Mouse (Mus musculus): ENCODE results near the gene Eif4e. TPM values are rescaled to one million over a fixed set of nuclear protein-coding genes. Genes with fewer than 3 reads are reported as not detected.

Eif4e gene
- polyA plus RNA-seq, 1 experiment from 2014 or later: 297 TPM

DNA sequence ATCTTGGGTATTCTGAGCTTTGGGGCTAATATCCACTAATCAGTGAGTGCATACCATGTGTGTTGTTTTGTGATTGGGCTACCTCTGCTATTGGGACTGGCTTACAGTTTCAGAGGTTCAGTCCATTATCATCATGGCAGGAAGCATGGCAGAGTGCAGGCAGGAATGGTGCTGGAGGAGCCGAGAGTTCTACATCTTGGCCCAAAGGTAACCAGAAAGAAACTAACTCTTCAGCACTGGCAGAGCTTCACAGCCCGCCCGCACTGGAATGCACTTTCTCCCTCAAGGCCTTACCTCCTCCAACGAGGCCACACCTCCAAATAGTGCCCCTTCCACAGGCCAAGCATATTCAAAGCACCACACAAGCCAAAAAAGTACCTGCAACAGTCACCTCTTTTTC lies 27.2 kb upstream of the Eif4e start:
- Histone ChIP-seq H3K9ac (no peak overlapping the region), H3K4me1 (no peaks in the 10 kb centered on the region), H3K27ac (no peak overlapping the region), H3K27me3 (no peaks in the 10 kb centered on the region), H3K36me3 (no peaks in the 10 kb centered on the region), H3K4me3 (no peak overlapping the region), H3K4me2 (no peak overlapping the region), H3K9me3 (no peaks in the 10 kb centered on the region)
- 50% methylated on average over 4 of the region's 4 CpGs for WGBS
- ATAC-seq (ENCODE audit: insufficient number of reproducible peaks, low FRiP score, low TSS enrichment, low read depth): no peak

DNA sequence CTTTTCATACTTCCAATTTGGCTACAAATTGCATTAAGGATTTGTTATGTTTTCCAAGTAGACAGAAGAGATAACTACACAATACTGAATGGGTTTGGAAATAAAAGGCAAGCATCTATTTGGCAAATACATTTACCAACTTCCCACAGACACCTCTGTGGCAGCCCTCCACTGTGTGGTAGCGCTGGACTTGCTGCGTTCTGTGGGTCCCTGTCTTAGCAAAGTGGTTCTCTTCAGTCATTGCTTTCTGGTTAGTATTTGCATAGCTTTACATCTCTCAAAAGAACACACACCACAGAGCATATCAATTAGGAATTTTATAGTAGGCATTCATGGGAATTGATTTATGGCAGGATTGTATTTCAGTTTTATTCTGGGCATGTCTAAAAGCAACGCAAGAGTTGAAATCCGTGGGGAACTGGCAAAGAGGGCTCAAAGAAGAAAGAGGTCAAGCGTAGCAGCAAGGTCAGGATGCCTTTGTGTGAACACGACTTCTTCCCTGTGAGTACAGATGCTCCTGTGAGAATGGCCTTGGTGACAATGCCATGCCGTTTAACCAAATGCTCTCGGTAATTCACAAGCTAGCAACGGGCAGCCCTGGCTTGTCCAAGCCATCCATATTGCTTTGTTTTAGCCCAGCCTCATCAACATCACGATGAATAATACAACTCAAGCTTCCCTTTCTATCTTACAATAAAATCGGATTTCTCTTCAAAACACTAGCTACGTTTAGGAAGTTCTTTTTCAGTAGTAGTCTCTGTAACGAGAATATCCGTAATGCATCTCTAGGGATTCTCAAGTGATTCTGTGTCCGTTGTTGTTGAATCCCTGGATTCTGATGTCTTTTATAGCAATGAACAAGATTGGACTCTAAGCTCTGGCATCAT lies 25.9 kb upstream of the Eif4e start:
- no peak overlapping the region for H3K9ac ChIP-seq
- ATAC-seq (ENCODE audit: insufficient number of reproducible peaks, low FRiP score, low TSS enrichment, low read depth): no peak
- no peaks in the 10 kb centered on the region for H3K27me3 ChIP-seq
- 64% methylated on average over 15 of the region's 15 CpGs for WGBS
- H3K4me2 ChIP-seq: no peak overlapping the region
- H3K36me3 ChIP-seq: no peaks in the 10 kb centered on the region
- H3K4me3 ChIP-seq: no peak overlapping the region
- H3K4me1 ChIP-seq: no peaks in the 10 kb centered on the region
- no peak overlapping the region for H3K27ac ChIP-seq
- no peaks in the 10 kb centered on the region for H3K9me3 ChIP-seq

DNA sequence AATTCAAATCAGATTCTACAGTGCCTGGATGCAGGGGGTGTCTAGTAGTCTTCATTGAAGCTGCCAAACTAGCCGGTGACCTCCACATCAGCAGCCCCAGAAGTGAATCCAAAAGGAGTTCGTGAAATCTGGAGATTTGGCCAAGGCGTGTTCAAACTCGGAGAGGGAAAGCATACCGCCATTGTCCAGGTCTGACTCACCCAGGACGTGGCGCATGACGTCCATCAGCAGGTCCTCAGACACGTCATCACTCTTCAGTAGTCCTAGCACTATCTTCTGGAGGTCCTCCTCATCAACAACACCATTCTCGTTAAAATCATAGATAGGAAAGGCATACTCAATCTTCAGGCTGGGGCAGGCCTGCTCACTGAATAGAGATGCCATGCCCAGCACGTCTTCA lies 22.2 kb upstream of the Eif4e start:
- no peak overlapping the region for H3K4me2 ChIP-seq
- H3K4me1 ChIP-seq: no peaks in the 10 kb centered on the region
- 87% methylated on average over 11 of the region's 11 CpGs for WGBS
- H3K27ac ChIP-seq: no peak overlapping the region
- H3K36me3 ChIP-seq: no peaks in the 10 kb centered on the region
- ATAC-seq (ENCODE audit: insufficient number of reproducible peaks, low FRiP score, low TSS enrichment, low read depth): no peak
- H3K9me3 ChIP-seq: no peaks in the 10 kb centered on the region
- H3K9ac ChIP-seq: no peak overlapping the region
- H3K27me3 ChIP-seq: no peaks in the 10 kb centered on the region
- no peak overlapping the region for H3K4me3 ChIP-seq

- no peak overlapping the region for H3K27ac ChIP-seq
- no peak overlapping the region for H3K9ac ChIP-seq
- H3K4me2 ChIP-seq: no peak overlapping the region
- H3K4me3 ChIP-seq: no peak overlapping the region
- H3K36me3 ChIP-seq: no peaks in the 10 kb centered on the region
- 55% methylated on average over 6 of the region's 6 CpGs for WGBS
- no peak for ATAC-seq (ENCODE audit: insufficient number of reproducible peaks, low FRiP score, low TSS enrichment, low read depth)
- no peaks in the 10 kb centered on the region for H3K9me3 ChIP-seq
- H3K27me3 ChIP-seq: no peaks in the 10 kb centered on the region
- H3K4me1 ChIP-seq: no peaks in the 10 kb centered on the region
Observed at GRCm38 (mm10) chr3:138506749-138507148, 19.2 kb upstream of the Eif4e start.

GRCm38 (mm10) chr3:138509581-138509980 lies 16.4 kb upstream of the Eif4e start:
- no peaks in the 10 kb centered on the region for H3K9me3 ChIP-seq
- H3K36me3 ChIP-seq: no peaks in the 10 kb centered on the region
- H3K4me1 ChIP-seq: 0 out of 2 replicates have a peak, but pooled peaks cover 2% of the 10 kb centered on the region
- H3K9ac ChIP-seq: no peak overlapping the region
- no peak overlapping the region for H3K4me2 ChIP-seq
- no peaks in the 10 kb centered on the region for H3K27me3 ChIP-seq
- ATAC-seq (ENCODE audit: insufficient number of reproducible peaks, low FRiP score, low TSS enrichment, low read depth): no peak
- no peak overlapping the region for H3K27ac ChIP-seq
- WGBS: 78% methylated on average over 2 of the region's 2 CpGs
- H3K4me3 ChIP-seq: no peak overlapping the region

DNA sequence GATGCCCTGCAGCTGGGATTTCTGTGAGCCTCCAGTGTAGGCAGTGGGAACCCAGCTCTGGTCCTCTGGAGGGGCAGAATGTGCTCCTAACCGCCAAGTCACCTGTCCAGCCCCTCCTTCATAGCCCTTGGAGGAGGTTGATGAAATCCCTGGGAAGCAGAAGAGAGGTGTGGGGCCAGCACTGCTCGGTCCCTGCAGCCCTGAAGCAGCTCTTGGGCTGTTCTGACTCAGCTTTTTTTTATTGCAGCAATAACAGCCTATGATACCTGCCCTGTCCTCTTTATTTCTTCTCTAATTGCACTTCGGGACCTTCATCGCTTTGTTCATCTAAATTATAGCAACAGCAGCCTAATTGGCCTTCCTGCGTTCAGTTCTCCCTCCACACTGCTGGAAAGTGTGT lies 15.5 kb upstream of the Eif4e start:
- ATAC-seq (ENCODE audit: insufficient number of reproducible peaks, low FRiP score, low TSS enrichment, low read depth): no peak
- WGBS: 40% methylated on average over 5 of the region's 5 CpGs
- Histone ChIP-seq H3K27ac (no peak overlapping the region), H3K4me2 (no peak overlapping the region), H3K9me3 (no peaks in the 10 kb centered on the region), H3K4me3 (no peak overlapping the region), H3K27me3 (no peaks in the 10 kb centered on the region), H3K9ac (no peak overlapping the region), H3K4me1 (0 out of 2 replicates have a peak, but pooled peaks cover 2% of the 10 kb centered on the region), H3K36me3 (no peaks in the 10 kb centered on the region)

- 38% methylated on average over 12 of the region's 12 CpGs for WGBS
- Histone ChIP-seq H3K4me2 (peak overlapping the region; percentile 20), H3K9ac (no peak overlapping the region), H3K27me3 (no peaks in the 10 kb centered on the region), H3K27ac (no peak overlapping the region), H3K36me3 (no peaks in the 10 kb centered on the region), H3K9me3 (no peaks in the 10 kb centered on the region), H3K4me1 (0 out of 2 replicates have a peak, but pooled peaks cover 2% of the 10 kb centered on the region), H3K4me3 (peak overlapping the region; percentile 14)
- no peak for ATAC-seq (ENCODE audit: insufficient number of reproducible peaks, low FRiP score, low TSS enrichment, low read depth)
Observed at GRCm38 (mm10) chr3:138513243-138513642, 12.7 kb upstream of the Eif4e start.

- H3K36me3 ChIP-seq: no peaks in the 10 kb centered on the region
- H3K4me1 ChIP-seq: 0 out of 2 replicates have a peak, but pooled peaks cover 2% of the 10 kb centered on the region
- H3K9me3 ChIP-seq: no peaks in the 10 kb centered on the region
- 76% methylated on average over 3 of the region's 3 CpGs for WGBS
- no peak overlapping the region for H3K4me2 ChIP-seq
- no peak for ATAC-seq (ENCODE audit: insufficient number of reproducible peaks, low FRiP score, low TSS enrichment, low read depth)
- H3K27me3 ChIP-seq: no peaks in the 10 kb centered on the region
- H3K9ac ChIP-seq: no peak overlapping the region
- H3K4me3 ChIP-seq: no peak overlapping the region
- H3K27ac ChIP-seq: no peak overlapping the region
Observed at GRCm38 (mm10) chr3:138514749-138515148, 11.2 kb upstream of the Eif4e start.

GRCm38 (mm10) chr3:138515656-138516370 lies 10.2 kb upstream of the Eif4e start:
- Histone ChIP-seq H3K4me2 (no peak overlapping the region), H3K36me3 (no peaks in the 10 kb centered on the region), H3K27me3 (no peaks in the 10 kb centered on the region), H3K9me3 (no peaks in the 10 kb centered on the region), H3K9ac (no peak overlapping the region), H3K27ac (no peak overlapping the region), H3K4me1 (0 out of 2 replicates have a peak, but pooled peaks cover 2% of the 10 kb centered on the region), H3K4me3 (no peak overlapping the region)
- 65% methylated on average over 10 of the region's 10 CpGs for WGBS
- no peak for ATAC-seq (ENCODE audit: insufficient number of reproducible peaks, low FRiP score, low TSS enrichment, low read depth)

GRCm38 (mm10) chr3:138517881-138518280 lies 8.1 kb upstream of the Eif4e start:
- no peak overlapping the region for H3K4me3 ChIP-seq
- H3K27ac ChIP-seq: no peak overlapping the region
- H3K4me2 ChIP-seq: no peak overlapping the region
- H3K9ac ChIP-seq: no peak overlapping the region
- H3K27me3 ChIP-seq: no peaks in the 10 kb centered on the region
- H3K36me3 ChIP-seq: no peaks in the 10 kb centered on the region
- 0 out of 2 replicates have a peak, but pooled peaks cover 2% of the 10 kb centered on the region for H3K4me1 ChIP-seq
- ATAC-seq (ENCODE audit: insufficient number of reproducible peaks, low FRiP score, low TSS enrichment, low read depth): no peak
- 62% methylated on average over 3 of the region's 3 CpGs for WGBS
- no peaks in the 10 kb centered on the region for H3K9me3 ChIP-seq

DNA sequence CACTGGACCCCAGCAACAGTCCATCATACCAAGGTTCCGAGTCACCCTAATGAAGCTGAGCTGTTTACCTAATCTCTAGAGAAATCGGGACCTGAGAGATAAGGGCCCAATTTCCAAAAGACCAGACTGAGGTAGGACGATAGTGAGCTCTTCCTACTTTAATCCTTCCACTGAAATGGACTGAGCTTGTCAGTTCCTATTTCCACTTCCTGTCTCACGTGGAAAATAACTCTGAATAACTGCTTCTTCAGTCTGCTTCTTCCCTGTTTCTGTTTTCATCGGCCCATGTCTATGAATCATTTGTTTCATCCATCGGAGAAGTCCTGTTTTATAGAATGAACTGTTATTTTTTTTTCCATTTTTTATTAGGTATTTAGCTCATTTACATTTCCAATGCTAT lies 6.8 kb upstream of the Eif4e start:
- Histone ChIP-seq H3K9ac (no peak overlapping the region), H3K4me3 (no peak overlapping the region), H3K9me3 (no peaks in the 10 kb centered on the region), H3K4me1 (no peaks in the 10 kb centered on the region), H3K27me3 (no peaks in the 10 kb centered on the region), H3K27ac (no peak overlapping the region), H3K36me3 (no peaks in the 10 kb centered on the region), H3K4me2 (no peak overlapping the region)
- 73% methylated on average over 6 of the region's 6 CpGs for WGBS
- no peak for ATAC-seq (ENCODE audit: insufficient number of reproducible peaks, low FRiP score, low TSS enrichment, low read depth)

DNA sequence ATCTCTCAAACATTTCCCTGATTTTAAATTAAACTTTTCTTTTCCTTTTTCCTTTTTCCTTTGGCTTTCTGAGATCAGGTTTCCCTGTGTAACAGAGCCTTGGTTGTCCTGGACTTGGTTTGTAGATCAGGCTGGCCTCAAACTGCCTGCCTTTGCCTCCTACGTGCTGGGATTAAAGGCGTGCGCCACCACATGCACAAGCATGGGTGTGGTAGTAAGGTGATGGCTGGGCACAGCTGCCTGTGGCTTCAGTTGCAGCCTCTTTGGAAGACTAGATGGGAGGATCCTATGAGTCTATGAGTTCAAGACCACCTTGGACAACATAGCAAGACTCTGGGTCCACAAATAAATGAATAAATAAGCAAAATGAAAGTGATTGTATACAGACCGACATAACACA lies 2.0 kb upstream of the Eif4e start:
- no peaks in the 10 kb centered on the region for H3K9me3 ChIP-seq
- peaks cover 12% of the 10 kb centered on the region for H3K4me1 ChIP-seq
- H3K27ac ChIP-seq: no peak overlapping the region
- no peaks in the 10 kb centered on the region for H3K36me3 ChIP-seq
- no peak overlapping the region for H3K9ac ChIP-seq
- no peak overlapping the region for H3K4me2 ChIP-seq
- no peak overlapping the region for H3K4me3 ChIP-seq
- 86% methylated on average over 4 of the region's 4 CpGs for WGBS
- no peaks in the 10 kb centered on the region for H3K27me3 ChIP-seq
- no peak for ATAC-seq (ENCODE audit: insufficient number of reproducible peaks, low FRiP score, low TSS enrichment, low read depth)
